Mouse (Mus musculus) limb, embryonic 11.5 days (tissue): ENCODE measurements around the gene Slc35b1. TPM values are rescaled to one million over a fixed set of nuclear protein-coding genes. Genes with fewer than 3 reads are reported as not detected.
A peak's percentile ranks its signal among the peaks of the same experiment; 100 is the strongest.

Experiments used
- ATAC-seq: fragments of 200-750 bp; cut with Nextera tagmentation; 2 replicates; pipeline ENCODE4 v1.8.0; 2017; ENCODE audit warnings: low read depth; ENCODE audit not compliant: insufficient number of reproducible peaks, low FRiP score, low TSS enrichment
- DNase-seq: peaks from one replicate; pipeline ENCODE4 v3.0.0-alpha.2; 2015; ENCODE audit warnings: low spot score
- H3K27ac ChIP-seq: fragments of 300-500 bp; sonication (generic); replicated peaks from 2 replicates; pipeline ENCODE4 v1.5.1; 2014; ENCODE audit warnings: low read depth, mild to moderate bottlenecking, low read length
- H3K27me3 ChIP-seq: fragments of 300-500 bp; sonication (generic); 2 replicates; pipeline ENCODE4 v1.6.1; 2014; ENCODE audit warnings: mild to moderate bottlenecking, low read length, mixed read lengths; ENCODE audit not compliant: control insufficient read depth, insufficient read depth
- H3K36me3 ChIP-seq: fragments of 300-500 bp; sonication (generic); 2 replicates; pipeline ENCODE4 v1.6.1; 2014; ENCODE audit warnings: mild to moderate bottlenecking, low read length, moderate library complexity, mixed read lengths; ENCODE audit not compliant: control insufficient read depth, insufficient read depth
- H3K4me1 ChIP-seq: fragments of 300-500 bp; sonication (generic); 2 replicates; pipeline ENCODE4 v1.6.1; 2014; ENCODE audit warnings: low read length, mixed read lengths; ENCODE audit not compliant: control insufficient read depth, insufficient read depth
- H3K4me2 ChIP-seq: fragments of 300-500 bp; sonication (generic); 2 replicates; pipeline ENCODE4 v1.6.1; 2014; ENCODE audit warnings: low read depth, mild to moderate bottlenecking, moderate library complexity; ENCODE audit not compliant: severe bottlenecking
- H3K4me3 ChIP-seq: fragments of 300-500 bp; sonication (generic); 2 replicates; pipeline ENCODE4 v1.5.1; 2014; ENCODE audit warnings: low read depth, low read length
- H3K9ac ChIP-seq: fragments of 300-500 bp; sonication (generic); 2 replicates; pipeline ENCODE4 v1.6.1; 2014; ENCODE audit warnings: mild to moderate bottlenecking, low read length
- H3K9me3 ChIP-seq: fragments of 300-500 bp; sonication (generic); 2 replicates; pipeline ENCODE4 v1.6.1; 2016; ENCODE audit warnings: low read length; ENCODE audit not compliant: control insufficient read depth
- WGBS: fragments of 180-500 bp; shearing (Covaris S2); extraction: QIAGEN DNeasy Blood & Tissue Kit; methylation state at CpG from one replicate; pipeline ENCODE4 v1.1.7; 2014; 5-methylcytosine and 5-hydroxymethylcytosine counted together
- polyA plus RNA-seq: library from polyadenylated mRNA; unstranded; fragments of >200 nt; fragmentation: Nextera tagmentation; extraction: Ambion mirVana; gene quantifications from 2 replicates; pipeline ENCODE4 v1.2.1, GENCODE M21; 2014

The Slc35b1 gene
- polyA plus RNA-seq, 1 experiment from 2014 or later = 133 TPM

DNA sequence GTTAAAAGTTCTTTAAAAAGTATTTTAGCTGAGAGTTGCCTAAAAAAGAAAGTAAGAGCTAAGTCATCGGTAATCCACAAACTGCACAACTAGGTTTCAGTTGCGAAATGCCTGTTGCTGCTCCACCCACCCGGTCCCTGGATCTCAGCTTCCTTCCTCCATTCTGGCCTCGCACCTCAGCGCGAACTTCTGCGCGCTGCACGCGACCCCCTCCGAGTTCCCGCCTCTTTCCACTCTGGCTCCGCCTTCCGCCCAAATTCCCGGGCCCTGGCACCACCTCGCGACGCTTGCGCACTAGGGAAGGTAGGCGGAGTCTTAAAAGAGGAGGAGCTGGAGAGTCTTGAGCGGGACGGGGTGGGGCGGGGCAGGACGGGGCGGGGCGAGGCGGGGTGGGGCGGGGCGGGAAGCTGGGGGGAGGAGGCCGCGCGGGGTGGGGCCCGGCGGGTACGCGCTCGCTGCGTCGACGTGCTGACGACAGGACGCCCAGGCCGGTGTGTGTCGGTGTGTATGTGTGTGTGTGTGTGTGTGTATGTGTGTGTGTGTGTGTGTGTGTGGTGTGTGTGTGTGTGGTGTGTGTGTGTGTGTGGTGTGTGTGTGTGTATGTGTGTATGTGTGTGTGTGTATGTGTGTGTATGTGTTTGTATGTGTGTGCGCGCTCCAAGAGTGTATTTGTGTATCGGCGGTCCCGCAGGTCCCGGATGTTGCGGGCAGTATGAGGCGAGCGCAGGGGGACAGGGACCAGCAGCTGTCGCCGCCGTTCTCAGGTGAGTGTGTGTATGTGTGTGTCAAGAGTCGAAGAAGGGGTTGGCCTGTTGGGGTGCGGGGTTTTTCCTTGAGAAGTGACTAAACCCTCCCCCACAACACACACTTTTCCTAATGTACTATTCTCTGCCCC lies 29.4 kb downstream of the Slc35b1 start, which contains the start of gene Spop:
Spop (plus strand) TSS at position 440 of the 895 bp plus-strand sequence.
- H3K36me3 ChIP-seq = no peaks in the 10 kb centered on the region
- WGBS = 2% methylated on average over 51 of the region's 58 CpGs
- H3K4me2 ChIP-seq = peak within 1 kb of the TSS; percentile 69
- peak within 1 kb of the TSS; percentile 78 for H3K27ac ChIP-seq
- ATAC-seq = peak; percentile 83
- peak; percentile 93 for DNase-seq
- H3K27me3 ChIP-seq = no peaks in the 10 kb centered on the region
- peak within 1 kb of the TSS; percentile 48 for H3K4me3 ChIP-seq
- H3K9me3 ChIP-seq = no peaks in the 10 kb centered on the region
- peak within 1 kb of the TSS; percentile 72 for H3K9ac ChIP-seq
- peaks cover 10% of the 10 kb centered on the region for H3K4me1 ChIP-seq

DNA sequence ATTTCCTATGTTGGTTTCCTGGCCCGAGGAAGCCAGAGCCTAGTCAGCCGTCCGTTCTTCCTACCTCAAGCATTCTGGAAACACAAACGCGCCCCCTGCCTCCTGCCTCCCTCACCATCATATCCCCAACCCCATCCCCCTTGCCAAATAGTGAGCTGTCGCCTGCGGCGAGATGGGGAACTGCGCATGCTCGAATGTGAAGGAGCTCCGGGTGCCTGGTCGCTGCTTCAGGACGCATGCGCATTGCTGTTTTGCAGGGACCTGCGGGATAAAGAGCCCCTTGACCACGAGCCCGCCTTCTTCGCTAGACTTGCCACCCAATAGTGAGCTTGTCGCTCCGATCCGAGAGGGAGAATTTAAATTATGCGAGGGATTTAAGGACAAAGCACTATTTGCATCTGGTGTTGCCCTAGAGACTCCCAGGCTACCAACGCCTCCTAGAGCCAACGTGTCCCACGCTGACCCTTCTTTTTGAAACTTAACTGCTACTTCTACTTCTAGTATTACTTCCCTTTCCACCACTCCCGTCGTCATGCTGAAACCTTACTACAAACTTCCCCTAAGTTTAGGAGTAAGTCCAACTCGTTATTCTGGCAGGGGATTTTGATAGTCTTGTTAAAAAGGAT lies 30.2 kb downstream of the Slc35b1 start:
- Histone ChIP-seq H3K4me3 (peak overlapping the region; percentile 48), H3K4me1 (peaks cover 10% of the 10 kb centered on the region), H3K36me3 (no peaks in the 10 kb centered on the region), H3K9me3 (no peaks in the 10 kb centered on the region), H3K9ac (peak overlapping the region; percentile 72), H3K4me2 (peak overlapping the region; percentile 69), H3K27me3 (no peaks in the 10 kb centered on the region), H3K27ac (peak overlapping the region; percentile 78)
- ATAC-seq (peak; percentile 84), DNase-seq (peak; percentile 99)
- under 1% methylated on average over 28 of the region's 28 CpGs for WGBS

DNA sequence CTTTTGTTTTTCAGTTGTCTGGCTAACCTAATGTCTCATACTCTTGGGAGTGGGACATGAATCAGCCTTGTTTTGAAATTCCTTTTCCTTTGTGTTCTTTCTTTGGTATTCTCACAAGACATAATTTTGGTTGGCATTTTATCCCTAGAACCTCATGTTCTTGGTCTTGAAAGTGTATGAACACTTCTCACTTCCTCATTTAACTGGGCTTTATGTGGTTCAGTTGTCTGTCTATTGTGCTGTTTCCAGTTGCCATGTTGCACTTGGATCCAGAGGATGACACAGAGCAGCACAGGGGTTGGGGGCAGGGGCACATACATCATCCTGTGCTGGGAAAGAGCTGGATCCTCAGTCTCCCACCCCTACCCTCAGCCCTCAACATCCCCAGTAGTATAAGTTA lies 31.4 kb downstream of the Slc35b1 start:
- Histone ChIP-seq H3K9ac (no peak overlapping the region), H3K4me1 (peaks cover 10% of the 10 kb centered on the region), H3K4me3 (no peak overlapping the region), H3K27ac (no peak overlapping the region), H3K4me2 (peak overlapping the region; percentile 69), H3K9me3 (no peaks in the 10 kb centered on the region), H3K27me3 (no peaks in the 10 kb centered on the region), H3K36me3 (no peaks in the 10 kb centered on the region)
- ATAC-seq (no peak), DNase-seq (no peak)

DNA sequence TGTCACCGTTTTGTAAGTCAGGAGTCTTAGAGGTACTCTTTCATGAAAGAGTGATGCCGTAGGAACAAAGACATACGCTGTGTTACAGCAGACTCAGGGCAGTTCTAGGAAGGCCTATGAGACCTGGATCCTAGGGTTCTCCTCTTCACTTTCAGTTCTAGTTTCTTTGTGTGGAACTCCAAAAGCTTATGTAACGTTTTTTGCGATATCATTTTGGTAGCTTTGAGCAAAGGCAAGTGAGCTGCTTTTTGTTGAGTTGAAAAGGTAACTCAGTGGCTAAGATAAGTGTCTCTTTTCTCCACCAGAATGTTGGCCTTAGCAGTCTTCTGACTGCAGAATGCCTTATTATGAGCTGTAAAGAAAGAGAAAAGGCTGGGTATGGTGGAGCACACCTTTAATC lies 32.8 kb downstream of the Slc35b1 start:
- Histone ChIP-seq H3K27me3 (no peaks in the 10 kb centered on the region), H3K4me2 (no peak overlapping the region), H3K27ac (no peak overlapping the region), H3K4me3 (no peak overlapping the region), H3K9me3 (no peaks in the 10 kb centered on the region), H3K4me1 (peaks cover 10% of the 10 kb centered on the region), H3K36me3 (no peaks in the 10 kb centered on the region), H3K9ac (no peak overlapping the region)
- 91% methylated on average over 5 of the region's 5 CpGs for WGBS
- ATAC-seq (no peak), DNase-seq (no peak)

DNA sequence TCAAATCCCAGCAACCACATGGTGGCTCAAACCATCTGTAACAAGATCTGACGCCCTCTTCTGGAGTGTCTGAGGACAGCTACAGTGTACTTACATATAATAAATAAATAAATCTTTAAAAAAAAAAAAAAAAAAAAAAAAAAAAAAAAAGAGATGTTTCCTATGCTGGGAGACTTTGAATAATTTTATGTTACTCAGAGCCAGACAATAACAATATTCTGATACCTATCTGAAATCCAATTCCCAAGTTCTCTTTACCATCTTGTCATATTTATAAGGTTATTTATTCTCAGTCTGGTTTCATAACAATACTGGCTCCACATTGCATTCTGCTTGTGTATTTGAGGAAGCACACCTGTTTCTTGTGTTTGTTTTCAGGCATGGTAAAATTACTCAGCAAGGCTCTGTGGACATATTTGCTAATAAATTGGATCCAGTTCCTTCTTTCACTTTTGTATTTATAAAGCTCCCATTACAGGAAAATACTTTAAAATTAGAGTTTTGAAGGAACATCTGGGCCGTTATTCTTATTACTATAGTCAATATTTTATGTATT lies 36.5 kb downstream of the Slc35b1 start:
- DNase-seq = no peak
- H3K27ac ChIP-seq = no peak overlapping the region
- no peak overlapping the region for H3K9ac ChIP-seq
- no peak overlapping the region for H3K4me2 ChIP-seq
- no peak overlapping the region for H3K4me3 ChIP-seq
- H3K27me3 ChIP-seq = no peaks in the 10 kb centered on the region
- no peaks in the 10 kb centered on the region for H3K36me3 ChIP-seq
- H3K4me1 ChIP-seq = peaks cover 4% of the 10 kb centered on the region; the same call in 1 of the 2 replicates
- 76% methylated on average over 2 of the region's 2 CpGs for WGBS
- no peak for ATAC-seq
- no peaks in the 10 kb centered on the region for H3K9me3 ChIP-seq

- no peak overlapping the region for H3K4me3 ChIP-seq
- 79% methylated on average over 3 of the region's 3 CpGs for WGBS
- H3K4me1 ChIP-seq = no peaks in the 10 kb centered on the region
- ATAC-seq = no peak
- no peak for DNase-seq
- no peak overlapping the region for H3K9ac ChIP-seq
- no peak overlapping the region for H3K27ac ChIP-seq
- H3K36me3 ChIP-seq = no peaks in the 10 kb centered on the region
- no peaks in the 10 kb centered on the region for H3K9me3 ChIP-seq
- H3K4me2 ChIP-seq = no peak overlapping the region
- H3K27me3 ChIP-seq = no peaks in the 10 kb centered on the region
Observed at GRCm38 (mm10) chr11:95423505-95423904, 39.0 kb downstream of the Slc35b1 start.

GRCm38 (mm10) chr11:95431344-95431743 lies 46.9 kb downstream of the Slc35b1 start:
- Histone ChIP-seq H3K4me3 (no peak overlapping the region), H3K9me3 (no peaks in the 10 kb centered on the region), H3K9ac (no peak overlapping the region), H3K27me3 (no peaks in the 10 kb centered on the region), H3K4me2 (no peak overlapping the region), H3K4me1 (no peaks in the 10 kb centered on the region), H3K27ac (no peak overlapping the region), H3K36me3 (no peaks in the 10 kb centered on the region; the same call in 1 of the 2 replicates)
- no peak for DNase-seq
- 85% methylated on average over 2 of the region's 2 CpGs for WGBS
- no peak for ATAC-seq

DNA sequence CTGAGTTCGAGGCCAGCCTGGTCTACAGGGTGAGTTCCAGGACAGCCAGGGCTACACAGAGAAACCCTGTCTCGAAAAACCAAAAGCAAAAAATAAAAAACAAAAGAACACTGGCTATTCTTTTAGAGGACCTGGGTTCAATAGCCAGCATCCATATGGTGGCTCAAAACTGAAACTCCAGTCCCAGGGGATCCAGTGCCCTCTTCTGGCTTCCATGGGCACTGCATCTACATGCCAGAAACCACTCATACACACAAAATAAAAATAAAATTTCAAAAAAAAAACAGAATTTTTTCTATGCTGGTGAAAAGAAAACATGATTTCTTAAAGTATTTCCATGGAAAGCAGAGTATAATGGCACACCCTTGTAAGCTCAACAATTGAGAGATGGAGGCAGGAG lies 47.7 kb downstream of the Slc35b1 start:
- peak; percentile 50 for DNase-seq
- H3K36me3 ChIP-seq = no peaks in the 10 kb centered on the region; the same call in 1 of the 2 replicates
- WGBS = 93% methylated on average over 2 of the region's 2 CpGs

More for the DNA sequence above, 47.7 kb downstream of the Slc35b1 start:
- Histone ChIP-seq H3K9ac (no peak overlapping the region), H3K27me3 (no peaks in the 10 kb centered on the region), H3K4me3 (no peak overlapping the region), H3K9me3 (no peaks in the 10 kb centered on the region), H3K4me1 (no peaks in the 10 kb centered on the region), H3K4me2 (no peak overlapping the region), H3K27ac (no peak overlapping the region)
- no peak for ATAC-seq
